Mouse (Mus musculus) spleen, adult 2 months (tissue): ENCODE data around the gene Plce1.

Source experiments
- CTCF ChIP-seq: fragments of 200-500 bp; IDR thresholded peaks from 2 replicates; pipeline ENCODE4 v1.5.1; 2011; ENCODE audit warnings: mild to moderate bottlenecking, inconsistent platforms; ENCODE audit not compliant: insufficient read depth, insufficient read length, insufficient replicate concordance; ENCODE audit errors: extremely low read depth
- POLR2A ChIP-seq: fragments of 200-500 bp; IDR thresholded peaks from 2 replicates; pipeline ENCODE4 v1.6.1; 2011; ENCODE audit warnings: low read depth, low read length, inconsistent platforms

- TF ChIP-seq CTCF = no peak
- no peak for TF ChIP-seq POLR2A
Measured at GRCm38 (mm10) chr19:38758685-38759472, 278.0 kb downstream of the Plce1 start.
